Mouse (Mus musculus): Measurements from ENCODE around the gene Gadl1.

GRCm38 (mm10) chr9:116016221-116016620 is 107.0 kb downstream of the Gadl1 start:
- TF ChIP-seq CTCF (IDR thresholded peaks at IDR 0.05; ENCODE audit: borderline replicate concordance, extremely low read depth, insufficient read depth, insufficient read length) (no peak), POLR2A (IDR thresholded peaks at IDR 0.05; ENCODE audit: borderline replicate concordance, extremely low read depth, insufficient read depth, insufficient read length, poor library complexity, severe bottlenecking) (no peak)

All from brain, embryonic 14.5 days (tissue).